Mouse (Mus musculus): ENCODE measurements around the gene Lcp1. TPM values are rescaled to one million over a fixed set of nuclear protein-coding genes. Genes with fewer than 3 reads are reported as not detected.

Gene Lcp1
- polyA plus RNA-seq, 1 experiment from 2014 or later: 28.9 TPM

DNA sequence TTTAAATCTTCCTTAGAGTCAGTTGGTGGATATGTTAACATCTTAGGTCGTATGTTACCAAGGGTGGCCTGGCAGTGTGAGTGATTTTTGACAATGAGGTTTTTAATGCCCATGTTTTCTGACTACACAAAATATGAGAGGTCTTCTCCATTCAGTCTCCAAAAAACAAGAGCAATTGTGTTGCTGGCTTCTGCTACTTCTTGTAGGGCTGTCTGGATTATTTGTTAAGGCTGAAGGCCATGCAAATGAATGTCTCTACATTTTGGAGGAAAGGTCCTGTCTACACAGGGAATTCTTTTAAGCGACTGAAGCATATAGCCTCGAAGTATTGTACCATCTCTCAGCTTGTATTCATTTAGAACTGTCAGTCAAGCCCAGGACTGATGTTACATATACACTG, 46.5 kb downstream of the Lcp1 start:
- Histone ChIP-seq H3K27ac (replicated peaks) (no peak overlapping the region), H3K9me3 (ENCODE audit: control insufficient read depth, low read length) (no peaks in the 10 kb centered on the region), H3K9ac (ENCODE audit: low read length) (no peak overlapping the region), H3K36me3 (ENCODE audit: control insufficient read depth, insufficient read depth, low read length) (no peaks in the 10 kb centered on the region), H3K4me2 (replicated peaks; ENCODE audit: low read depth) (no peak overlapping the region), H3K4me3 (ENCODE audit: low read depth, low read length) (no peak overlapping the region), H3K27me3 (ENCODE audit: control insufficient read depth, insufficient read depth, low read length) (no peaks in the 10 kb centered on the region), H3K4me1 (replicated peaks; ENCODE audit: control insufficient read depth, insufficient read depth) (0 out of 2 replicates have a peak, but pooled peaks cover 2% of the 10 kb centered on the region)
- ATAC-seq (ENCODE audit: low FRiP score, low TSS enrichment) (no peak), DNase-seq (ENCODE audit: low spot score) (no peak)
- WGBS: 77% methylated on average over 3 of the region's 3 CpGs
- TF ChIP-seq CTCF (IDR thresholded peaks at IDR 0.05; ENCODE audit: low read depth): no peak
- TF ChIP-seq EP300 (optimal IDR thresholded peaks at IDR 0.05): no peak

DNA sequence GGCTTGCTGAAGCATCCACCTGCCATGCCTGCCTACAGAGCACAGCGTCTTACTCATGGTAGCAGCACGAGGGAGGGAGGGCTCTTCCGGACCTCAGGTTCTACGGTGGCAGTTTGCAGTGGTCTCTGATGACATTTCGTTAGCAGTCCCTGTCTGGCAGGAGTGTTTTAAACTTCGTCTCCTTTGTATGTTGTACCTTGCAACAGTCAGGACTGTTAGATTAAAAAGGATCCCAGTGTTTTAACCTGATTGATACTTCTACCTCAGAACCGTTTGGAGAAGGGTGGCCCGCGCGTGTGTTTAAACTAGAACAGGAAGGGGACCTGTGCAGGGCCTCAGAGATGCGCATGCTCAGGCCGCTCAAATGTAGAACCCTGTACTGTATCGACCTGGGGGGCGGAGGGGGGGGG, 47.5 kb downstream of the Lcp1 start:
- ATAC-seq (ENCODE audit: low FRiP score, low TSS enrichment) (peak; percentile 9; the same call in 1 of the 2 replicates), DNase-seq (ENCODE audit: low spot score) (no peak)
- H3K27me3 ChIP-seq (ENCODE audit: control insufficient read depth, insufficient read depth, low read length): no peaks in the 10 kb centered on the region
- 69% methylated on average over 14 of the region's 14 CpGs for WGBS
- no peak overlapping the region for H3K27ac ChIP-seq (replicated peaks)
- no peaks in the 10 kb centered on the region for H3K36me3 ChIP-seq (ENCODE audit: control insufficient read depth, insufficient read depth, low read length)
- H3K4me3 ChIP-seq (ENCODE audit: low read depth, low read length): no peak overlapping the region
- no peaks in the 10 kb centered on the region for H3K9me3 ChIP-seq (ENCODE audit: control insufficient read depth, low read length)
- TF ChIP-seq EP300 (optimal IDR thresholded peaks at IDR 0.05): no peak
- no peak for TF ChIP-seq CTCF (IDR thresholded peaks at IDR 0.05; ENCODE audit: low read depth)
- H3K9ac ChIP-seq (ENCODE audit: low read length): no peak overlapping the region
- H3K4me1 ChIP-seq (replicated peaks; ENCODE audit: control insufficient read depth, insufficient read depth): 0 out of 2 replicates have a peak, but pooled peaks cover 2% of the 10 kb centered on the region
- H3K4me2 ChIP-seq (replicated peaks; ENCODE audit: low read depth): 0 out of 2 replicates have a peak overlapping the region, but pooled peaks have one; percentile 23

GRCm38 (mm10) chr14:75178801-75179211, 47.9 kb downstream of the Lcp1 start:
- DNase-seq (ENCODE audit: low spot score) (peak; percentile 39), ATAC-seq (ENCODE audit: low FRiP score, low TSS enrichment) (peak; percentile 69)
- H3K4me3 ChIP-seq (ENCODE audit: low read depth, low read length): no peak overlapping the region
- TF ChIP-seq EP300 (optimal IDR thresholded peaks at IDR 0.05): no peak
- TF ChIP-seq CTCF (IDR thresholded peaks at IDR 0.05; ENCODE audit: low read depth): no peak
- 0 out of 2 replicates have a peak overlapping the region, but pooled peaks have one; percentile 23 for H3K4me2 ChIP-seq (replicated peaks; ENCODE audit: low read depth)
- no peaks in the 10 kb centered on the region for H3K9me3 ChIP-seq (ENCODE audit: control insufficient read depth, low read length)
- peak overlapping the region; percentile 35; the same call in 1 of the 2 replicates for H3K27ac ChIP-seq (replicated peaks)
- no peak overlapping the region for H3K9ac ChIP-seq (ENCODE audit: low read length)
- H3K36me3 ChIP-seq (ENCODE audit: control insufficient read depth, insufficient read depth, low read length): no peaks in the 10 kb centered on the region
- 0 out of 2 replicates have a peak, but pooled peaks cover 2% of the 10 kb centered on the region for H3K4me1 ChIP-seq (replicated peaks; ENCODE audit: control insufficient read depth, insufficient read depth)
- H3K27me3 ChIP-seq (ENCODE audit: control insufficient read depth, insufficient read depth, low read length): no peaks in the 10 kb centered on the region
- WGBS: 56% methylated on average over 10 of the region's 10 CpGs

- DNase-seq (ENCODE audit: low spot score) (no peak), ATAC-seq (ENCODE audit: low FRiP score, low TSS enrichment) (no peak)
- H3K27ac ChIP-seq (replicated peaks): 0 out of 2 replicates have a peak overlapping the region, but pooled peaks have one; percentile 35
- H3K4me1 ChIP-seq (replicated peaks; ENCODE audit: control insufficient read depth, insufficient read depth): 0 out of 2 replicates have a peak, but pooled peaks cover 2% of the 10 kb centered on the region
- no peak overlapping the region for H3K4me2 ChIP-seq (replicated peaks; ENCODE audit: low read depth)
- TF ChIP-seq EP300 (optimal IDR thresholded peaks at IDR 0.05) (no peak), CTCF (IDR thresholded peaks at IDR 0.05; ENCODE audit: low read depth) (no peak)
- H3K9ac ChIP-seq (ENCODE audit: low read length): no peak overlapping the region
- no peak overlapping the region for H3K4me3 ChIP-seq (ENCODE audit: low read depth, low read length)
- no peaks in the 10 kb centered on the region for H3K36me3 ChIP-seq (ENCODE audit: control insufficient read depth, insufficient read depth, low read length)
- H3K9me3 ChIP-seq (ENCODE audit: control insufficient read depth, low read length): no peaks in the 10 kb centered on the region
- 82% methylated on average over 20 of the region's 20 CpGs for WGBS
- H3K27me3 ChIP-seq (ENCODE audit: control insufficient read depth, insufficient read depth, low read length): no peaks in the 10 kb centered on the region
These were observed 48.5 kb downstream of the Lcp1 start for GRCm38 (mm10) chr14:75179255-75179963.

DNA sequence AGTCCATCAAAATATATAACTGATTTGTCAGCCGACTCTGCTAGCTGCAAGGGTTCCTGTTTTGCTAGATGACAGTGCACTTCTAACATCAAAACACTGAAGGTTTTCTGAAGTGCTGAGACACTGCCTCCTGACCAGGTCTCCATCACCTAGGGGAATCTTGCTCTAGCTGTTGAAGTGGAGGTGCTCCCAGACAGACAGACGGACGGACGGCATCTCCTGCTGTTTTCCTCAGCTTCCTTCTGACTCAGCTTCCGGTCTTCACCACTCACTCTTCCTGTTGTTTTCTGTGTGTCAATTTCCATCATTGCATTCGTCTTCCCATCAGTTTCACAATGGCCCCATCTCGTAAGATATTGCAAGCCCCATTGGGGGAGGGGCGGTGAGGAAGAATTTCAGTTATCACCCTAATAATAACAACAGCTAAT, 49.7 kb downstream of the Lcp1 start:
- H3K27ac ChIP-seq (replicated peaks): no peak overlapping the region
- ATAC-seq (ENCODE audit: low FRiP score, low TSS enrichment) (no peak), DNase-seq (ENCODE audit: low spot score) (no peak)
- no peaks in the 10 kb centered on the region for H3K36me3 ChIP-seq (ENCODE audit: control insufficient read depth, insufficient read depth, low read length)
- H3K4me3 ChIP-seq (ENCODE audit: low read depth, low read length): no peak overlapping the region
- H3K9me3 ChIP-seq (ENCODE audit: control insufficient read depth, low read length): no peaks in the 10 kb centered on the region
- WGBS: 86% methylated on average over 8 of the region's 8 CpGs
- H3K4me2 ChIP-seq (replicated peaks; ENCODE audit: low read depth): no peak overlapping the region
- no peak for TF ChIP-seq CTCF (IDR thresholded peaks at IDR 0.05; ENCODE audit: low read depth)
- TF ChIP-seq EP300 (optimal IDR thresholded peaks at IDR 0.05): no peak
- H3K9ac ChIP-seq (ENCODE audit: low read length): no peak overlapping the region
- H3K27me3 ChIP-seq (ENCODE audit: control insufficient read depth, insufficient read depth, low read length): no peaks in the 10 kb centered on the region
- H3K4me1 ChIP-seq (replicated peaks; ENCODE audit: control insufficient read depth, insufficient read depth): 0 out of 2 replicates have a peak, but pooled peaks cover 2% of the 10 kb centered on the region

All from stomach, postnatal 0 days (tissue).